Mouse (Mus musculus) lung, postnatal 0 days (tissue): ENCODE results near the gene Mcoln1.

ENCODE experiments used
- CTCF ChIP-seq: IDR thresholded peaks from 2 replicates; pipeline ENCODE4 v1.5.1; 2016; ENCODE audit warnings: antibody characterized with exemption, mild to moderate bottlenecking
- EP300 ChIP-seq: IDR thresholded peaks from 2 replicates; pipeline ENCODE4 v1.6.1; 2016; ENCODE audit warnings: antibody characterized with exemption, mild to moderate bottlenecking, control low read depth

- no peak for TF ChIP-seq CTCF
- TF ChIP-seq EP300, result no peak
Measured at GRCm38 (mm10) chr8:3475715-3476429, 24.4 kb upstream of the Mcoln1 start.
